Mouse (Mus musculus) spleen, postnatal 4 days (tissue): ENCODE results near the gene Krtap2-4.
"Not testable (repeated sequence)": the region's sequence is repeated elsewhere in the genome, so short reads cannot be mapped to it uniquely, and the experiment has no call there.

Experiments used
- DNase-seq, 2 experiments: peaks; one replicate each; pipeline ENCODE4 v3.0.0; 2022; ENCODE audit warnings: low spot score in 2 of 2

Krtap2-4 gene

GRCm38 (mm10) chr11:99614796-99615363 lies at the start of gene Krtap2-4:
Gene Krtap2-4 (minus strand): TSS chr11:99614846.
- no peak for DNase-seq

- no peak for DNase-seq
Observed at GRCm38 (mm10) chr11:99662802-99663201, 48.2 kb upstream of the Krtap2-4 start.

- no peak for DNase-seq
Observed at GRCm38 (mm10) chr11:99659256-99659655, 44.6 kb upstream of the Krtap2-4 start.

- not testable (repeated sequence) for DNase-seq
Observed at GRCm38 (mm10) chr11:99658467-99659010, 43.9 kb upstream of the Krtap2-4 start, which contains the start of gene Gm11563. Gene Gm11563 (minus strand): TSS chr11:99658960.

- no peak for DNase-seq
Observed at GRCm38 (mm10) chr11:99657051-99657450, 42.4 kb upstream of the Krtap2-4 start.

- DNase-seq = no peak
Observed at GRCm38 (mm10) chr11:99650136-99650535, 35.5 kb upstream of the Krtap2-4 start, which contains the start of gene Gm11555. Gene Gm11555 (minus strand): TSS chr11:99650236.

- DNase-seq = no peak
Observed at GRCm38 (mm10) chr11:99646444-99646843, 31.8 kb upstream of the Krtap2-4 start.

GRCm38 (mm10) chr11:99644351-99644750 lies 29.7 kb upstream of the Krtap2-4 start:
- no peak for DNase-seq

GRCm38 (mm10) chr11:99643635-99644139 lies 29.0 kb upstream of the Krtap2-4 start, which contains the start of gene Krtap4-7:
Gene Krtap4-7 (minus strand): TSS chr11:99644089.
- DNase-seq = not testable (repeated sequence)

GRCm38 (mm10) chr11:99640926-99641325 lies 26.3 kb upstream of the Krtap2-4 start:
- DNase-seq = no peak

GRCm38 (mm10) chr11:99637086-99637485 lies 22.4 kb upstream of the Krtap2-4 start:
- DNase-seq = no peak

- no peak for DNase-seq
Observed at GRCm38 (mm10) chr11:99634653-99635134, 20.0 kb upstream of the Krtap2-4 start, which contains the start of gene Krtap4-2. Gene Krtap4-2 (minus strand): TSS chr11:99635084.

GRCm38 (mm10) chr11:99633293-99633692 lies 18.6 kb upstream of the Krtap2-4 start:
- no peak for DNase-seq

- no peak for DNase-seq
Observed at GRCm38 (mm10) chr11:99630890-99631289, 16.2 kb upstream of the Krtap2-4 start.

- no peak for DNase-seq
Observed at GRCm38 (mm10) chr11:99628138-99628537, 13.5 kb upstream of the Krtap2-4 start, which contains the start of gene Krtap4-1. Gene Krtap4-1 (minus strand): TSS chr11:99628238.

- DNase-seq = no peak
Observed at GRCm38 (mm10) chr11:99620335-99620734, 5.7 kb upstream of the Krtap2-4 start, which contains the start of gene Gm11562. Gene Gm11562 (minus strand): TSS chr11:99620435.

GRCm38 (mm10) chr11:99610089-99610488 lies 4.6 kb downstream of the Krtap2-4 start, which contains the start of gene Gm11937:
Gene Gm11937 (minus strand): TSS chr11:99610189.
- DNase-seq = not testable (repeated sequence)

- DNase-seq = no peak
Observed at GRCm38 (mm10) chr11:99609126-99609525, 5.5 kb downstream of the Krtap2-4 start.

GRCm38 (mm10) chr11:99603208-99603607 lies 11.4 kb downstream of the Krtap2-4 start, which contains the start of gene Gm11938:
Gene Gm11938 (minus strand): TSS chr11:99603308.
- not testable (repeated sequence) for DNase-seq

GRCm38 (mm10) chr11:99597742-99598141 lies 16.9 kb downstream of the Krtap2-4 start, which contains the start of gene Krtap9-3:
Gene Krtap9-3 (minus strand): TSS chr11:99598105.
- not testable (repeated sequence) for DNase-seq

- DNase-seq = no peak
Observed at GRCm38 (mm10) chr11:99590981-99591380, 23.7 kb downstream of the Krtap2-4 start, which contains the start of gene Krtap1-3. Gene Krtap1-3 (minus strand): TSS chr11:99591339.

GRCm38 (mm10) chr11:99585096-99585495 lies 29.6 kb downstream of the Krtap2-4 start:
- DNase-seq = no peak
